Mouse (Mus musculus): Measurements from ENCODE around the gene Olfr1121.
"Not testable (repeated sequence)": the region's sequence is repeated elsewhere in the genome, so short reads cannot be mapped to it uniquely, and the experiment has no call there.

Olfr1121 gene

DNA sequence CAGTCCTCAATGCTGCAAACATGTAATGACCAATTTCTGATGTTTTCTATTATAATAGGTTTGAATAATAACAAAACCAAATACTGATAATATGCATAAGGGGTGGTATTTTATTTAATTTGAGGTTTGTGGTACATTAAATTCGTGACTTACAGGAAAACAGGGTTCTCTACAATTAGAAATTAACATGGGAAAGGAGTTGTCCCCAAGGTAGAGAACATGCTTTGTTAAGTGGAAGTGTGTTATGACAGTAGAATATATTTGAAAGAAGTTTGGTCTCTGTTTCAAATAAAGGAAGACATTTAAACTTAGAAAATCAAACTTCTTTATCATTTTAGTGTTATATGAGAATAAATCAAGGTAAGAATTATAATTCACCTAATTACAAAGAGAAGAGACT, at the start of gene Olfr1121:
Olfr1121 (plus strand) TSS at position 301 of the 400 bp plus-strand sequence.
- TF ChIP-seq POU5F1 (IDR thresholded peaks at IDR 0.05; ENCODE audit: borderline replicate concordance, low read length) (no peak), CTCF (conservative IDR thresholded peaks at IDR 0.05; ENCODE audit: low read length) (no peak), NANOG (IDR thresholded peaks at IDR 0.05; ENCODE audit: borderline replicate concordance, low read length) (no peak)
- Histone ChIP-seq H3K4me3 (replicated peaks; ENCODE audit: low read length) (no peak within 1 kb of the TSS), H3K36me3 (ENCODE audit: insufficient read depth, low read length) (no peaks in the 10 kb centered on the region), H3K27me3 (ENCODE audit: insufficient read depth, low read length) (no peaks in the 10 kb centered on the region), H3K9me3 (ENCODE audit: low read length) (no peaks in the 10 kb centered on the region), H3K4me1 (replicated peaks; ENCODE audit: low read depth, low read length) (no peaks in the 10 kb centered on the region)

DNA sequence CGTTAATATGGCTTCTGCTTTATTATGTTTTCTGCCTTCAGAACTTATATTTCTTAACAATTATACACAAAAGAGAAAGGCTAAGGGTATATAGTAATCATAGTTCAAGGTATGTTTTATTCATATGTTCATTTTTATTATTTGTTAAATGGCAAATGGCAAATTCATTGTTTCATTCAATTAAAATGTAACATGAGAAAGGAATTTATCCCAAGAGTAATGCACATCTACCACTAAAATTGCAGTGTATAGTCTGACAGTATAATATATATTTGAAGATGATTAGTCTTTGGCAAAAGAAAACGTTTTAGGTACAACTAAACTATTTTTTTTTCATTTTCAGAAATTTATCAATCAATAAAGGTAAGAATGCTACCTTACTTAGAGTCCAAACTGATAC, 15.2 kb upstream of the Olfr1121 start, which contains the start of gene Olfr1120:
Olfr1120 (plus strand) TSS at position 301 of the 400 bp plus-strand sequence.
- no peaks in the 10 kb centered on the region for H3K36me3 ChIP-seq (ENCODE audit: insufficient read depth, low read length)
- H3K4me3 ChIP-seq (replicated peaks; ENCODE audit: low read length) = no peak within 1 kb of the TSS
- H3K9me3 ChIP-seq (ENCODE audit: low read length) = no peaks in the 10 kb centered on the region
- no peaks in the 10 kb centered on the region for H3K27me3 ChIP-seq (ENCODE audit: insufficient read depth, low read length)
- TF ChIP-seq POU5F1 (IDR thresholded peaks at IDR 0.05; ENCODE audit: borderline replicate concordance, low read length) (no peak), NANOG (IDR thresholded peaks at IDR 0.05; ENCODE audit: borderline replicate concordance, low read length) (no peak), CTCF (conservative IDR thresholded peaks at IDR 0.05; ENCODE audit: low read length) (no peak)
- H3K4me1 ChIP-seq (replicated peaks; ENCODE audit: low read depth, low read length) = no peaks in the 10 kb centered on the region

DNA sequence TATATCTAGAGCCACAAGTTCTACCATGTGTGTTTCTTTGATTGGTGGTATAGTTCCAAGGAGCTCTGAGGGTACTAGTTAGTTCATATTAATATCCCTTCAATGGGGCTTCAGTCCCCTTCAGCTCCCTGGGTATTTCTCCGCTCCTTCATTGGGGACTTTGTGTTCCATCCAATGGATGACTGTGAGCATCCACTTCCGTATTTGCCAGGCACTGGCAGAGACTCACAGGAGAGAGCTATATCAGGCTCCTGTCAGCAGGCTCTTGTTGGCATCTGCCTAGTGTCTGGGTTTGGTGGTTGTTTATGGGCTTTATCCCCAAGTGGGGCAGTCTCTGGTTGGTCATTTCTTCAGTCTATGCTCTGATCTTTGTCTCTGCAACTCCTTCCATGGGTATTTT, 9.6 kb upstream of the Olfr1121 start:
- not testable (repeated sequence) for H3K4me1 ChIP-seq (replicated peaks; ENCODE audit: low read depth, low read length)

DNA sequence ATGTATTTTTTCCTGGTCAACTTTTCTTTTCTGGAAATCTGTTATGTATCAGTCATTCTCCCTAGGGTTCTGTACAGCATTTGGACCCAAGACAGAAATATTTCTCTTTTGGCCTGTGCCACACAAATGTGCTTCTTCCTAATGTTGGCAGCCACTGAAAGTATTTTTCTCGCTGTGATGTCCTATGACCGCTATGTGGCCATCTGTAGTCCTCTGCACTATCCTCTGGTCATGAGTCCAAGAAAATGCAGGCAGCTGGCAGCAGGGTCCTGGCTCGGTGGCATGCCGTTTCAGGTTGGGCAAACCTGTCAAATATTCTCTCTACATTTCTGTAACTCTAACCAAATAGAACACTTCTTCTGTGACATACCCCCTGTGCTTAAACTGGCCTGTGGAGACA, 2.0 kb downstream of the Olfr1121 start:
- no peak overlapping the region for H3K4me3 ChIP-seq (replicated peaks; ENCODE audit: low read length)
- peaks cover 1% of the 10 kb centered on the region for H3K9me3 ChIP-seq (ENCODE audit: low read length)
- no peaks in the 10 kb centered on the region for H3K36me3 ChIP-seq (ENCODE audit: insufficient read depth, low read length)
- no peaks in the 10 kb centered on the region for H3K27me3 ChIP-seq (ENCODE audit: insufficient read depth, low read length)
- no peak for TF ChIP-seq NANOG (IDR thresholded peaks at IDR 0.05; ENCODE audit: borderline replicate concordance, low read length)
- no peak for TF ChIP-seq CTCF (conservative IDR thresholded peaks at IDR 0.05; ENCODE audit: low read length)
- TF ChIP-seq POU5F1 (IDR thresholded peaks at IDR 0.05; ENCODE audit: borderline replicate concordance, low read length) = no peak
- H3K4me1 ChIP-seq (replicated peaks; ENCODE audit: low read depth, low read length) = no peaks in the 10 kb centered on the region

More for the DNA sequence above, 9.6 kb upstream of the Olfr1121 start:
- H3K4me3 ChIP-seq (replicated peaks; ENCODE audit: low read length); H3K9me3 ChIP-seq (ENCODE audit: low read length); H3K36me3 ChIP-seq (ENCODE audit: insufficient read depth, low read length); H3K27me3 ChIP-seq (ENCODE audit: insufficient read depth, low read length): not testable (repeated sequence)

DNA sequence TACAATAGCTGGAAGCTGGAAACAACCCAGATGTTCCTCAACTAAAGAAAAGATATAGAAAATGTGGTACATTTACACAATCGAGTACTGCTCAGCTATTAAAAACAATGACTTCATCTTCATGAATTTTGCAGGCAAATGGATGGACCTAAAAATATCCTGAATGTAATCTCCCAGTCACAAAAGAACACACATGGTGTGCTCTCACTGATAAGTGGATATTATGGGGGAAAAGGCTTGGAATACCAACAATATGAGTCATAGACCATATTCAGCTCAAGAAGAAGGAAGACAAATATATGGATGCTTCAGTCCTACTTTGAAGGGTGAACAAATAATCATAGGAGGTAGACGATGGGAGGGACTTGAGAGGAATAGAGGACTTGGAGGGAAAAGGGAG, 14.2 kb downstream of the Olfr1121 start:
- Histone ChIP-seq H3K4me3 (replicated peaks; ENCODE audit: low read length) (no peak overlapping the region), H3K36me3 (ENCODE audit: insufficient read depth, low read length) (no peaks in the 10 kb centered on the region), H3K4me1 (replicated peaks; ENCODE audit: low read depth, low read length) (no peaks in the 10 kb centered on the region), H3K9me3 (ENCODE audit: low read length) (peaks cover 7% of the 10 kb centered on the region), H3K27me3 (ENCODE audit: insufficient read depth, low read length) (no peaks in the 10 kb centered on the region)
- TF ChIP-seq POU5F1 (IDR thresholded peaks at IDR 0.05; ENCODE audit: borderline replicate concordance, low read length) = no peak
- no peak for TF ChIP-seq NANOG (IDR thresholded peaks at IDR 0.05; ENCODE audit: borderline replicate concordance, low read length)
- no peak for TF ChIP-seq CTCF (conservative IDR thresholded peaks at IDR 0.05; ENCODE audit: low read length)

DNA sequence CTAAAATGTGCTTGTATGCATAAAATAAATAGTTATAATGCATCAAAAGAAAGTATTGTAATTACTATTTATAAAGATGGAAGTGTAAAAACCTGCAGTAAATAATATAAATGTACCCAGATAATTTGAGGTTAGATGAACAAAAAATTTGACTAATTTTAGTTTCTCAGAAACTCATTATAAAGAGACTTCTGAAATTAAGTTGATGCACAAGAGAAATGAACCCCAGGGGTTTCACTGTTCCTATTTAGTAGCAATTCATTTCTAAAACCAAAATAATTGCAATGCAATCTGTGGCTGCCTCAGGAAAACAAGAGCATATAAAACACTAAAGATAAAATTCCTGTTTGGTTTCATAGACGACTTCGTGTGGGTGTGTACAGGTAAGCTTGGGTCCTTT, 15.9 kb downstream of the Olfr1121 start, which contains the start of gene Olfr1122:
Olfr1122 (plus strand) TSS at position 301 of the 400 bp plus-strand sequence.
- no peaks in the 10 kb centered on the region for H3K36me3 ChIP-seq (ENCODE audit: insufficient read depth, low read length)
- H3K4me3 ChIP-seq (replicated peaks; ENCODE audit: low read length) = no peak within 1 kb of the TSS
- no peaks in the 10 kb centered on the region for H3K27me3 ChIP-seq (ENCODE audit: insufficient read depth, low read length)
- no peaks in the 10 kb centered on the region for H3K4me1 ChIP-seq (replicated peaks; ENCODE audit: low read depth, low read length)
- H3K9me3 ChIP-seq (ENCODE audit: low read length) = peaks cover 7% of the 10 kb centered on the region
- TF ChIP-seq CTCF (conservative IDR thresholded peaks at IDR 0.05; ENCODE audit: low read length) (no peak), POU5F1 (IDR thresholded peaks at IDR 0.05; ENCODE audit: borderline replicate concordance, low read length) (no peak), NANOG (IDR thresholded peaks at IDR 0.05; ENCODE audit: borderline replicate concordance, low read length) (no peak)

DNA sequence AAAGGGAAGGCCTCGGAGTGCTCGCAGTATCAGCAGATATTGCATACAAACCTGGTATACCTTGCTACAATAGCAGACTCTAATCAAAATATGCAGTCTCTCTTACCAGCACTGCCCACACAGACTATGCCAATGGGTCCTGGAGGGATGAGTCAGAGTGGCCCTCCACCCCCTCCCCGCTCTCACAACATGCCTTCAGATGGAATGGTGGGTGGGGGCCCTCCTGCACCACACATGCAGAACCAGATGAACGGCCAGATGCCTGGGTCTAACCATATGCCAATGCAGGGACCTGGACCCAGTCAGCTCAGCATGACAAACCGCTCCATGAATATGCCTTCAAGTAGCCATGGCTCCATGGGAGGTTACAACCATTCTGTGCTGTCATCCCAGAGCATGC, 23.9 kb downstream of the Olfr1121 start:
- not testable (repeated sequence) for H3K4me1 ChIP-seq (replicated peaks; ENCODE audit: low read depth, low read length); H3K4me3 ChIP-seq (replicated peaks; ENCODE audit: low read length); H3K27me3 ChIP-seq (ENCODE audit: insufficient read depth, low read length); H3K36me3 ChIP-seq (ENCODE audit: insufficient read depth, low read length); H3K9me3 ChIP-seq (ENCODE audit: low read length)

DNA sequence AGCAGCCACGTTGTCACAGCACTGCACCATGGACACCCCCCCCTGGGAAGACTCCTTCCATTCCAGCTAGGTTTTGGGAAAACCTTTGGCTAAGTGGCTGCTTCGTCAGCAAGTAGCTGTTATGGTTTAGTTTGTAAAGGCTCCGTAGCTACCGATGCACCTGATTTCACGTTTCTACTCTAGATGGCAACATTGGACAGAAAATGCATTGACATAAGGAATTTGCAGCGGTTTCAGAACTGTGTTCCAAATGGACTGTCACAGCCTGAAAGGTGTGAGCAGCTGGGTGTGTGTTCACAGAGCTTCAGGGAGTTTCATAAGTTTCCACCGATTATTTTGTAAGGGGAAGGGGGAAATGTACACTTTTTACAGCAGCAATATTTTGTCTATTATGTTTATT, 25.0 kb downstream of the Olfr1121 start:
- H3K9me3 ChIP-seq (ENCODE audit: low read length); H3K4me1 ChIP-seq (replicated peaks; ENCODE audit: low read depth, low read length); H3K4me3 ChIP-seq (replicated peaks; ENCODE audit: low read length); H3K27me3 ChIP-seq (ENCODE audit: insufficient read depth, low read length); H3K36me3 ChIP-seq (ENCODE audit: insufficient read depth, low read length): not testable (repeated sequence)

DNA sequence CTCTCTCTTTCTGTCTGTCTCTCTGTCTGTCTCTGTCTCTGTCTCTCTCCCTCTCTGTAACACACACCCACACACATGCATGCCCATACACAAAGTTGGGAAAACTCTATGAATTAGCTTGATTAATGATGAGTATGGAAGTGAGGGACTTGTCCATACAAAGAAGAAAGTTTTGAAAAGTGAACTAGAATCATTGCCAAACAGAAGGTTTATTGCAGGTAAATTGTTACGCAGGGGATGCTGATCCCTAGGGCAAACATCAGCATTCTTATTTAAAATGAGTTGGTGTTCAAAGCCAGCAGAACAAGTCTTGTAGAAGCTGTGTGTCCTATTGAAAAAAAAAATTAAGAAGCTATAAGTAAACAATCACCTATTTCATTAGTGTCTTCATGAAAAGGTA, 46.6 kb downstream of the Olfr1121 start, which contains the start of gene Olfr1123:
Olfr1123 (plus strand) TSS at position 301 of the 400 bp plus-strand sequence.
- no peaks in the 10 kb centered on the region for H3K4me1 ChIP-seq (replicated peaks; ENCODE audit: low read depth, low read length)
- no peaks in the 10 kb centered on the region for H3K36me3 ChIP-seq (ENCODE audit: insufficient read depth, low read length)
- no peaks in the 10 kb centered on the region for H3K27me3 ChIP-seq (ENCODE audit: insufficient read depth, low read length)
- no peaks in the 10 kb centered on the region for H3K9me3 ChIP-seq (ENCODE audit: low read length)
- no peak for TF ChIP-seq POU5F1 (IDR thresholded peaks at IDR 0.05; ENCODE audit: borderline replicate concordance, low read length)
- TF ChIP-seq NANOG (IDR thresholded peaks at IDR 0.05; ENCODE audit: borderline replicate concordance, low read length) = no peak
- TF ChIP-seq CTCF (conservative IDR thresholded peaks at IDR 0.05; ENCODE audit: low read length) = no peak
- no peak within 1 kb of the TSS for H3K4me3 ChIP-seq (replicated peaks; ENCODE audit: low read length)

All from E14TG2a.4 (cell line).